Mouse (Mus musculus): ENCODE measurements at regions not wholly inside any gene's neighbourhood (a gene's known extent, or its start where the extent isn't known, plus 50 kb on each side); places are given as distances from the start of the nearest gene placed in this dataset.

DNA sequence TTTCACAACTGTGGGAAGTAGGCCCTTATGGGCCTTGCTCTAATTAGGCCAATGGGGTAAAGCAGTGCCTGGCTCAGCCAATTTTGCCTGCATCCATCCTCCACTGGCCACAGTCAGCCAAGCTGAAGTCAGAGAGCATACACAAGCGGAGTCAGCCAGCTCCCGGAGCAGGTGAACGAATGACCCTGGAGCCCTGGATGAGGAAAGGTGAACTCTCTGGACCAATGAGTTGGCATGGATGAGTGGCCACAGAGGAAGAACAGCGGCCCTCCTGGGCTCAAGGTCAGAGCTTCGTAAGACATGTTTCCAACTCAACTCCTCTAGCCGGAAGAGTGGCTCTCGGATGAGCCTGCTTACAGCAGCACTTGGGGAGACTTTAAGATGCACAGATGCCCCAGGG, 116.1 kb upstream of the Rpl38 start:
- no peak for DNase-seq

GRCm38 (mm10) chr11:114551262-114551661, 117.1 kb upstream of the Rpl38 start:
- intact Hi-C loops (cut with DNase I): no loop called here
- no peak for DNase-seq

More for the DNA sequence above, 116.1 kb upstream of the Rpl38 start:
- intact Hi-C loops (cut with DNase I): no loop called here

DNA sequence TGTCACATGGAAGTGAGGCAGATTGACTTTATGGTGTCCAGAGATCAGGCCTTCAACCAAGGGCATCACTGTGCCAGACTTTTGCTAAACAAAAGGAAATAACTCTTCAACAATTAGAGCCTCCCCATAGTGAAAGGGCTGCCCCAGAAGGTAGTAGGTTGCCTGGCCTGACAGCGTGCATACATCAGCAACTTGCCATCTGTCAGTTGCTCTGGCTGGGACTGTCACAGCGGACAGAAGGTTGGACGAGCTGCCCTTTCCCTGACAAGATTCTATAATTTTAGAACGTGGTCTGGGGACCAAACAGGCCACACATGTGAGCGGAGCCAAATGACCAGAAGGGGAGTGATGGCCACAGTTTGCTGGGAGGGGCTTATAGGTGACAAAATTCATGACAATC, 119.7 kb upstream of the Rpl38 start:
- no peak for DNase-seq

DNA sequence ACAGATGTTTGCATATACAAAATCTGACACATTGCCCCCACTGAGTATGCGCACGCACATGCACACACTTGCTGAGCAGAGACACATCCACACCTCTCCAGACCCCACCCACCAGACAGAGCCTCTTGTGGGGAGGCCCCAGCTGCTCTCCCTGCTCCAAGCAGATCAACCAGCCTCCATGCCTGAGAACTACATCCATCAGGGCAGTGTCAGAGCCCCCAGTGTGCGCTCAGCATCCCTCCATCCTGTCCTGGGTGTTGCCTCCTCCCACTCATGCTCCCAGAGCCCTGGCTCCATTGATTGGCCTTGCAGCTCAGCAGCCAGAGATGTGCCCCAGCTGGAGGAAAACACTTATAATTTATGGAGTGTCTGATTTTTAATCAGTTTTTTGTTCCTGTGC, 124.1 kb upstream of the Rpl38 start:
- DNase-seq: no peak
- intact Hi-C loops (cut with DNase I): no loop called here

More for the DNA sequence above, 119.7 kb upstream of the Rpl38 start:
- intact Hi-C loops (cut with DNase I): no loop called here

DNA sequence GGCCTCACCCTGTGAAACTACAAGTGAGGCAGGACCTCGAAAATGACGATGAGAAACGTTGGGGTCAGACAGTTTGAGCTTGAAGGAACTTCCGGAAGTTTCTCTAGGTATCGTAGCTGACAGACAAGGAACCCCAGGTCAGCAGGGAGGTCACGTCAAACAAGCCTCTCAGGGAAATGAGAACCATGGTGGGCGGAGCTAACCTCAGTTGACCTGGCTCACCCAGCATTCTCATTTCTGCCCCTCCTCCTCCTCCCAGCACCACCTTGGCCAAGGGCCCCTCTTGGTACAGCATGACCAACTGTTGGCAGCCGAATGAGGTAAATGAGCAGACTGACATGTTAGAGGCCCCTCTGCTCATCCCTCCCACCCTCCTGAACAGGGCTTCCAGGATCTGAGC, 126.2 kb upstream of the Rpl38 start:
- no peak for DNase-seq
- intact Hi-C loops (cut with DNase I): no loop called here

DNA sequence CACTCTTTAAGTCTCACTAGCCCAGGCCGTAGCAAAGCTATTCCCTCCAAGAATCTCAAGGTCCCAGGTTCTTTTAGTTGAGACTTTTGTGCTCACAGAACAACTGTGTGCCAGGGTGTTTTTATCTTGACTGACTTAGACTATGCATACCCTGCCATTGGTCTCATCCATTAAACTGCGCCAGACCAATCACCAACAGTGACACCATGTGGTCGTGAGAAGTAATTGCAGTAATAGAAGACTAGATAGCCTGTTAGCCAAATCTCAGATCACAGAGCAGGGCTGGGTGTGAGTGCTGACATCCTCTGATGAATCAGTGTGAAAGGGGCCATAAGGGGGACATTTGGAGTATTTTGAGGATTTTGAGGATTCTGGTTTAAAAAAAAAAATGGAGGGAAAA, 127.8 kb upstream of the Rpl38 start:
- intact Hi-C loops (cut with DNase I): no loop called here
- DNase-seq: no peak

GRCm38 (mm10) chr11:114536616-114537493, 131.5 kb upstream of the Rpl38 start:
- intact Hi-C loops (cut with DNase I): no loop called here
- no peak for DNase-seq

DNA sequence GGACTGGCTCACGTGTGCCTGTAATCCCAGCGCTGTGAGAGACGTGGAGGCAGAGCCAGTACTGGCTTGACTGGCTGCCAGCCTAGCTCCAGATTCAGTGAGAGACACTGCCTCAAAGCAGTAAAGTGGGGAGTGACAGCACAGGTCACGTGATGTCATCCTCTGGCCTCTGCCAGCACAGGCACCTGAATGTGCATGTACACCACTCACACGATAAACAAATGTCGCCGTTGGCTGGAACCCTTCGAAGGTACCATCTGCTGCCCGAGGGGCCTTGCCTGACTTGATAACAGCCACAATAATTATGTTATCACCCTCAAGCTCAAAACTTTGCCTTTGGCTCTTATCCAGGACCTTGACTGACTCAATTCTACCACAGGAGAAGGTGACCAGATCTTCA, 132.4 kb upstream of the Rpl38 start:
- DNase-seq: no peak
- intact Hi-C loops (cut with DNase I): no loop called here

GRCm38 (mm10) chr11:114534436-114534835, 133.9 kb upstream of the Rpl38 start:
- no peak for DNase-seq
- intact Hi-C loops (cut with DNase I): no loop called here

- DNase-seq: no peak
- intact Hi-C loops (cut with DNase I): no loop called here
Measured at GRCm38 (mm10) chr11:114531241-114531765, 137.0 kb upstream of the Rpl38 start.

GRCm38 (mm10) chr11:114528937-114529772, 139.2 kb upstream of the Rpl38 start:
- no peak for DNase-seq

GRCm38 (mm10) chr11:114523444-114524238, 144.7 kb upstream of the Rpl38 start:
- intact Hi-C loops (cut with DNase I): loop anchor here (1.0 kb wide), 1 partner anchor 113 kb away; no protein-coding TSS in a partner anchor
- peak; percentile 75 to 82 for DNase-seq

More at GRCm38 (mm10) chr11:114528937-114529772, 139.2 kb upstream of the Rpl38 start:
- intact Hi-C loops (cut with DNase I): no loop called here

GRCm38 (mm10) chr11:114515278-114515677, 153.0 kb upstream of the Rpl38 start:
- intact Hi-C loops (cut with DNase I): no loop called here
- DNase-seq: no peak

GRCm38 (mm10) chr11:114514126-114514525, 154.2 kb upstream of the Rpl38 start:
- intact Hi-C loops (cut with DNase I): no loop called here
- DNase-seq: no peak

DNA sequence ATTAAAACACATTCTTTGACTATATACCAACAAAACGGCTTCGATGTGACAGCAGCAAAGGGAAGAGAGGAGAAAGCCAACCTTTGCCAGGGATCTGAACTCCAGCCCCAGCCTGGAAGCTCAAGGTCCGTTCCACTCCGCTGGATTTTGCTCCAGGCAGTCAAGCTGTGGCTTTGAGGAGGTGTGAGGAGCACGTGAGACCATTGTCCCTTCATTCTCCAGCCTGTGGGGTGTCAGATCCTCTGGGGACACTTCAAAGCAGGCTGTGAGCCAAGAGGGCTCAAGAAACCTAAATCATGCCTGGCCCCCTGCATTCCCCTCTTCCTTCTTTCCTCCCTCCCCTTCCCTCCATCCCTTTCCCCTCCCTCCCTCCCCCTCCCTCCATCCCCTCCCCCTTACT, 154.9 kb upstream of the Rpl38 start:
- intact Hi-C loops (cut with DNase I): no loop called here
- no peak for DNase-seq

GRCm38 (mm10) chr11:114511994-114512393, 156.3 kb upstream of the Rpl38 start:
- intact Hi-C loops (cut with DNase I): no loop called here
- DNase-seq: no peak

- no peak for DNase-seq
- intact Hi-C loops (cut with DNase I): no loop called here
Measured at GRCm38 (mm10) chr11:114502562-114502961, 165.8 kb upstream of the Rpl38 start.

- intact Hi-C loops (cut with DNase I): no loop called here
- no peak for DNase-seq
Measured at GRCm38 (mm10) chr11:114501869-114502540, 166.3 kb upstream of the Rpl38 start.

GRCm38 (mm10) chr11:114500416-114500815, 167.9 kb upstream of the Rpl38 start:
- DNase-seq: no peak
- intact Hi-C loops (cut with DNase I): no loop called here

GRCm38 (mm10) chr11:114499665-114500064, 168.7 kb upstream of the Rpl38 start:
- intact Hi-C loops (cut with DNase I): no loop called here
- DNase-seq: no peak

Data from heart, postnatal 14 days (tissue).